Mouse (Mus musculus): Measurements from ENCODE around the gene Smarce1.

The Smarce1 gene

DNA sequence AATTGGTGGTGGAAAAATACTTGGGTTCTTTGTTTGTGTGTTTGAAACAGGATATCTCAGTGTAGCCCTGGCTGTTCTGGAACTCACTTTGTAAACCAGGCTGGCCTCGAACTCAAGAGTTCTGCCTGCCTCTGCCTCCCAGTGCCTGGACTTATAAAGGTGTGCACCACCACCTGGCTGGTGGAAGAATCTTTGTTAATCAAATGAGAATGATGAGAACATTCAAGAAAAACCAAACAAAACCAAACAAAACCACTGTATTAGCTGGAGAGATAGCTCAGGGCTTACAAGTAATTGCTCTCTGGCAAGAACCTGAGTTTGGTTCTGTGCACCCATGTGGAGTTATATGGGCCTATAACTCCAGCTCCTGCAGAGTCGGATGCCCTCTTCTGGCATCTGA, 61.4 kb downstream of the Smarce1 start:
- no peak for DNase-seq (ENCODE audit: low read depth, low spot score)

DNA sequence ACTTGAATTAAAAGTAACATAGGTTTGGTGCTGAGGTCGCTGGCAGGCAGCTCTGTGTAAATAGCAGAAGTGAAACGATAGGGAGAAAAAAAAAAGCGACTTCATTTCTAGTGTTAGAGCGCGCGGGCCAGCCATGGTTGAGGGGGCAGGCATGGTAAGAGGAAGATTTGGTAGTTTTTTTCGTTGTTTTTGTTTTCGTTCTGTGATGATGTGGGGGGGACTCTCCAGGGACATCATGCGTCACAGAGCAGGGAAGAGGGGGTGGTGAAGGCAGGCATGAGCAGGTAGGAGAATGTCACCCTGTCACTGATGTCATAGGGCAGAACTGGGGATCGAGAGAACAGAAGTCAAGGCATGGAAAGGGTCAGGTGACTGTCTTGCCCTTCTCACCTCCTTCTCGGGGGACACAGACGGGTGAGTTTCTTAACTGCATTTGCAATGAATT, 62.8 kb downstream of the Smarce1 start:
- DNase-seq (ENCODE audit: low read depth, low spot score) = peak; percentile 67

DNA sequence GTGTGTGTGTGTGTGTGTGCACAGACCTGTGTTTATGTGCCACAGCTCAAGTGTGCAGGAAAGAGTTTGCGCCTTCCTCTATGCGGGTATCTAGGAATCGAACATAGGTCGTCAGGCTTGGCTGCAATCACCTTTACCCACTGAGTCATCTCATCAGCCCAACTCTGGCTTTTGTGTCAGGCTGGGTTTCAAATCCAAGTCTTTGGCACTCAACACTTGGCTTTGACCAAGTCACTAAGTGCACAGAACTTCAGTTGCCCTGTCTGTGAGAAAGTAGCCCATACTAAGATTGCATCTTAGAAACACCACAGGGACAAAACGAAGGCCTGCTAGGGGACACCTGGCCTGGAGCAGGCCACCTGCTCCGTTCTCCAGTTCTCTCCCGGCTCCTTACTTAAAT, 63.2 kb downstream of the Smarce1 start:
- DNase-seq (ENCODE audit: low read depth, low spot score) = no peak

DNA sequence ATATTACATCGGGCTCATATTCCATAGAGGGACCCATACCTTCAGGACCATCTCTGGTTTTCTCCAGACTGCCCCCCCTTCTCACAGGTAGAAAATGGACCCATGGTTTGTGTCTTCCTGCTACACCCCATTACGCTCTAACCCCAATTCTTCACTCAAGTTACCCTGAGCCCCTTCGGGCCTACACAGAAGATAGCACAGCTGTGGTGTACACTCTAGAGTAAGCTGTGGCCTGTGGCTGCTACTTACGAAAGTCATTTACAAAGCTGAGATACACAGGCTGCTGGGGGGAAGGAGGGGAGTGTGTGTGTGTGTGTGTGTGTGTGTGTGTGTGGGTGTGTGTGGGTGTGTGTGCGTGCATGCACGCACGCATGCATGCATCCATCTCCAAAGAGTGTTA, 64.6 kb downstream of the Smarce1 start:
- peak; percentile 56 for DNase-seq (ENCODE audit: low read depth, low spot score)

DNA sequence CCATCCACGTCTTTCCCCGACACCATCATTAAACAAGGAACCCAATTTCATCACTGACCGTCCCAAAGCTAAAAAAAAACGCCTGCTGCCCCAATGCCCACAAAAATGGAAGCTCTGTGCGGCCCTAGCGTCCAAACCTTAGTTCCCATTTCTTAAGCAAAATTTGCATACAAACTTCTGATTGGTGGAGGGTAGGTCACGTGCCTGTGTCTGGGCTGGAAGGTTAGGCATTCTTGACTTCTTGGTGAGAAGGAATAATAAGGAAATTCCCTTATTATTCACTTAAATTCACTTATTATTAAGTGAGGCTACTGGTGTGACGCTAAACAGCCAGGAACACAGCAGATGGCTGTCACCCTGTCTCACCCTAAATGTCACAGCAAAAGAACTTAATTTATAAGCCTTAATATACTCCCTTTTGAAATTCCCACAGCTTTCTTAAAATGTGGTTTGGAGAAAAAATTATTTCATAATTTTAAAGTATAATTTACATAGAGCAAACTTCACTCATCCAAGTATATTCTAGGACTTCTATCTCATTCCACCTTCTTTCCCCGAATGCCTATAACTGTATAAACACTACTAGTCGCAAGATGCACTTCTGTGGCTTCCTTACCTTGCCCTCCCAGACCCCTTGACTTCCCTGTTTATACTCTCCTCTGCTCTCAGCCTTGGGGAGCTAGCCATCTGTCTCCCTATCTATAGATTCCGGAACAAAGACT, 65.6 kb downstream of the Smarce1 start:
- no peak for DNase-seq (ENCODE audit: low read depth, low spot score)

DNA sequence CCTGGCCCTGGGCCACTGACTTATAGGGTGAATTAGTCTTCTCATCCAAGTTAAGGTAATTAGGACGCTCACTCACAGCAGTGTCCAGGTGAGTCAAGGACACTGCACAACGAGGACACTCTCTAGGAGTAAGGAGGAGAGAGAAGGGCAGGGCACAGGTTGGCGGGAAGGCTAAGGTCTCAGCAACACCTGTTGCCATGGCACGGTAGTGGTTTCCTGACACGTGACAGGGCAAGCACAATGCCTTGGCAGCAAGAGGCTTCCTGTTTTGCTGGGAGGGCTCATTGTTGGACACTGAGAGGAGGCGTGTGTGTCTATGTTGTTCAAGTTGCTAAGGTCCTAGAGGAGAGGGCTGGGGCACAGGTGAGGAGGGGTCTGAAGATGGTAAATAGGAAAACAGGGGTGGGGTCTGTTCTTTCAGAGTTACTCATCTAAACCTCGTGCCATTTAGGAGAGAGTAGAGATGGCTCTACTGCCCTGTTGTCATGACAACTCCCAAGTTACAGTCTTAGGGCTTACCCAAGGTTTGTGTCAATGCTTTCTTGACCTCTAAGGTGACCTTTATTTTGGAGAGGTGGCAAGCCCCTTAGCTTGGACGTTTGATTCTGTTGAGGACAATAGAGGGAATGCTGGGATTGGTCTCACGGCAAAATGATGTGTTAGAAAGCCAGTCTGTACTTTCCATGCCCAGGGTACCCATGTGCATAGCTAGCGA, 67.7 kb downstream of the Smarce1 start:
- peak; percentile 83 for DNase-seq (ENCODE audit: low read depth, low spot score)

DNA sequence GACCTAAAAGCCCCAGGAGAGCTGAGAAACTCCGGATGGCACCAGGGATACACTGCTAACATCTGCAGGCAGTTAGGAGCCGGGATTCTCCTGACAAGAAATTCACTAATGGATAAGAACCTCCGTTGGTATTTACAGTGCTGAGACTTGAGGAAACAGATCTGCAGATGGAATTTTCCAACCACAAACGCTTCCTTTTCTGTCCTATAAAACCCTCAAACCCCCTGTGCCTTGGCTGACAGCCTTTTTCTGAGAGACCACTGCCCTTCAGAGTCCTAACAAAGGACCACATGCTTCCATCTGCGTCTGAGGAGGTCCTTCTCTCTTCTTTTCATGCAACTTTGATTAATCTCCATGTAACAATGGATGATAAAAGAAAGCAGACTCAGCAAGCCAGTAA, 69.2 kb downstream of the Smarce1 start:
- peak; percentile 27 for DNase-seq (ENCODE audit: low read depth, low spot score)

DNA sequence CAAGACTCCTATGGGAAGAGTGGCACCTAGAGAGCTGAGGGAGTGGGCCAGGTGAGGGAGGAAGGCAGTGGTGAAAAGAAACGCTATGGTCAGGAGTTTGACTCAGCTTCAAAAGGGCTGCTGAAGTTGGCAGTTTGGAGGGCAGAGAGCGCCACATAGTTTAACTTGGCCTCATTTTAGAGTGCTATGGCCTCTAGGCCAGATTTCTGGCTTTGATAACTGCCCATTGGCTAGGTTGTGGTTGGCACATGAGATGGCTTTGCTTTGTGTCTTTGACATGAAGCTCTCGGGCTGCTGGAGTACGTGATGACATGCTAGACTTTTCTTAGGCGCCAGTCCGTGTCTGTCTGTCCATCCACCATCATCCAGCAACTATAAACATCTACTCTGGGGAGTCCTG, 70.6 kb downstream of the Smarce1 start:
- no peak for DNase-seq (ENCODE audit: low read depth, low spot score)

All from CD4-positive helper T cell, adult 2 months (primary cell).